Mouse (Mus musculus) heart, postnatal 0 days (tissue): ENCODE results near the gene Tnfrsf18.

Experiments used
- CTCF ChIP-seq: IDR thresholded peaks from 2 replicates; pipeline ENCODE4 v1.5.1; 2016; ENCODE audit warnings: antibody characterized with exemption, control low read depth, low read depth
- EP300 ChIP-seq: IDR thresholded peaks from 2 replicates; pipeline ENCODE4 v1.6.1; 2016; ENCODE audit warnings: antibody characterized with exemption, low read depth

DNA sequence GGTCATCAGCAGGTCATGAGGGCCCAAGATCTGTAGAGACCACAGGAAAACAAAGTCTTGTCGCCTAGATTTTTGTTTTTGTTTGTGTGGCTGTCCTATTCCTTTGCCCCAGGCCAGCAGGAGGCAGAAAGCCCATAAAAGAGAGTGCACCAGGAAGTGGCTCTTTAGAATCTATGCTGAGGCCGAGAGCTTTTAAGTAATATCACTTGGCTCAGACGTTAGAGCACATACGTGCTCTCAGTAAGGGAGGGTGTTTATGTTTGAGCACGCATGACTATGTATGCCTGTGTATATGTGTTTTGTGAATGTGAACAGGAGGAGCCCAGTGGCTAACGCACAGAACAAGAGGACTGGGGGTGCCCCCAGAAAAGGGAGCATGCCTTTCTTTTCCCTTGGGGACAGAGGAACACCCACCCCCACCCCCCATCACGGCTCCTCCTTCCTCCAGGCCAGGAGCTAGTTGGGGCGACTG is 51.0 kb downstream of the Tnfrsf18 start:
- TF ChIP-seq CTCF (no peak; the same call in 1 of the 2 replicates), EP300 (no peak)
